Mouse (Mus musculus) bone marrow macrophage, adult 2 months (primary cell): ENCODE data around the gene Hist1h4d. TPM values are rescaled to one million over a fixed set of nuclear protein-coding genes. Genes with fewer than 3 reads are reported as not detected.

Experiments
- H3K27ac ChIP-seq: 2 replicates; pipeline ENCODE4 v1.5.1; 2012; ENCODE audit warnings: low read depth, low read length; ENCODE audit not compliant: insufficient read depth
- H3K4me1 ChIP-seq: 2 replicates; pipeline ENCODE4 v1.6.1; 2012; ENCODE audit warnings: low read length; ENCODE audit not compliant: control insufficient read depth, insufficient read depth
- H3K4me3 ChIP-seq: 2 replicates; pipeline ENCODE4 v1.5.1; 2012; ENCODE audit warnings: mild to moderate bottlenecking, low read length, moderate library complexity; ENCODE audit not compliant: insufficient read depth
- CTCF ChIP-seq: IDR thresholded peaks from 2 replicates; pipeline ENCODE4 v1.5.1; 2012; ENCODE audit warnings: low read depth, mild to moderate bottlenecking, low read length, moderate library complexity
- POLR2A ChIP-seq: IDR thresholded peaks from 2 replicates; pipeline ENCODE4 v1.6.1; 2012; ENCODE audit warnings: mild to moderate bottlenecking, low read depth, low read length, borderline replicate concordance
- polyA plus RNA-seq: library from polyadenylated mRNA; stranded (reverse); fragments of >200 nt; gene quantifications from 2 replicates; pipeline ENCODE4 v1.2.4, GENCODE M21; 2012; ENCODE audit not compliant: missing spikeins, insufficient read depth, insufficient read length

Hist1h4d gene
- polyA plus RNA-seq, 1 experiment: 1.6 TPM

- peak; percentile 51; the same call in 1 of the 2 replicates for TF ChIP-seq CTCF
- TF ChIP-seq POLR2A: no peak
- Histone ChIP-seq H3K4me1 (peaks cover 4% of the 10 kb centered on the region), H3K27ac (no peak overlapping the region), H3K4me3 (no peak overlapping the region)
These were observed 16.6 kb downstream of the Hist1h4d start for GRCm38 (mm10) chr13:23597957-23598356.

GRCm38 (mm10) chr13:23603182-23603699 lies 21.8 kb downstream of the Hist1h4d start:
- TF ChIP-seq CTCF: no peak
- TF ChIP-seq POLR2A: no peak
- Histone ChIP-seq H3K4me3 (no peak overlapping the region), H3K27ac (no peak overlapping the region), H3K4me1 (peaks cover 5% of the 10 kb centered on the region; the same call in 1 of the 2 replicates)

- H3K4me3 ChIP-seq: no peak overlapping the region
- H3K27ac ChIP-seq: no peak overlapping the region
- TF ChIP-seq CTCF (no peak), POLR2A (no peak)
- peaks cover 8% of the 10 kb centered on the region; the same call in 1 of the 2 replicates for H3K4me1 ChIP-seq
These were observed 23.1 kb downstream of the Hist1h4d start for GRCm38 (mm10) chr13:23604452-23604851.

- H3K4me1 ChIP-seq: peaks cover 13% of the 10 kb centered on the region
- TF ChIP-seq POLR2A (no peak), CTCF (no peak)
- no peak overlapping the region for H3K4me3 ChIP-seq
- H3K27ac ChIP-seq: no peak overlapping the region
These were observed 23.7 kb downstream of the Hist1h4d start for GRCm38 (mm10) chr13:23605052-23605451.

GRCm38 (mm10) chr13:23609209-23609608 lies 27.8 kb downstream of the Hist1h4d start:
- TF ChIP-seq POLR2A: no peak
- no peak for TF ChIP-seq CTCF
- Histone ChIP-seq H3K4me3 (no peak overlapping the region), H3K27ac (no peak overlapping the region), H3K4me1 (peaks cover 13% of the 10 kb centered on the region)

GRCm38 (mm10) chr13:23609844-23610243 lies 28.4 kb downstream of the Hist1h4d start:
- Histone ChIP-seq H3K4me1 (peaks cover 13% of the 10 kb centered on the region), H3K27ac (no peak overlapping the region), H3K4me3 (no peak overlapping the region)
- TF ChIP-seq POLR2A (no peak), CTCF (no peak)

GRCm38 (mm10) chr13:23610393-23610792 lies 29.0 kb downstream of the Hist1h4d start:
- Histone ChIP-seq H3K27ac (no peak overlapping the region), H3K4me1 (peaks cover 13% of the 10 kb centered on the region), H3K4me3 (no peak overlapping the region)
- no peak for TF ChIP-seq POLR2A
- TF ChIP-seq CTCF: no peak

- no peak overlapping the region for H3K4me3 ChIP-seq
- H3K4me1 ChIP-seq: peaks cover 11% of the 10 kb centered on the region
- TF ChIP-seq POLR2A: no peak
- no peak for TF ChIP-seq CTCF
- no peak overlapping the region for H3K27ac ChIP-seq
These were observed 30.2 kb downstream of the Hist1h4d start for GRCm38 (mm10) chr13:23611638-23612037.

- peak overlapping the region; percentile 84 for H3K27ac ChIP-seq
- H3K4me3 ChIP-seq: peak overlapping the region; percentile 64
- H3K4me1 ChIP-seq: peaks cover 14% of the 10 kb centered on the region
- TF ChIP-seq POLR2A: no peak
- no peak for TF ChIP-seq CTCF
These were observed 38.8 kb downstream of the Hist1h4d start for GRCm38 (mm10) chr13:23620056-23620732.

- H3K4me1 ChIP-seq: peaks cover 14% of the 10 kb centered on the region
- no peak for TF ChIP-seq CTCF
- no peak for TF ChIP-seq POLR2A
- H3K27ac ChIP-seq: peak within 1 kb of the TSS; percentile 90
- H3K4me3 ChIP-seq: peak within 1 kb of the TSS; percentile 64
These were observed 39.5 kb downstream of the Hist1h4d start, which contains the start of gene Hist1h2be for GRCm38 (mm10) chr13:23620733-23621531. Gene Hist1h2be (minus strand): TSS chr13:23621124.
